Mouse (Mus musculus) lung, adult 2 months (tissue): ENCODE data around the gene Hhex.

Source experiments
- CTCF ChIP-seq: fragments of 200-500 bp; IDR thresholded peaks from 2 replicates; pipeline ENCODE4 v1.5.1; 2011; ENCODE audit warnings: mild to moderate bottlenecking, low read length, control low read depth; ENCODE audit not compliant: insufficient read depth
- POLR2A ChIP-seq: fragments of 200-500 bp; IDR thresholded peaks from 2 replicates; pipeline ENCODE4 v1.6.1; 2011; ENCODE audit warnings: low read depth, mild to moderate bottlenecking, control low read depth, low read length, borderline replicate concordance; ENCODE audit errors: extremely low read depth

- no peak for TF ChIP-seq CTCF
- TF ChIP-seq POLR2A = no peak
Measured at GRCm38 (mm10) chr19:37486801-37487200, 52.2 kb downstream of the Hhex start.
